Mouse (Mus musculus): ENCODE measurements around the gene Mpg. TPM values are rescaled to one million over a fixed set of nuclear protein-coding genes. Genes with fewer than 3 reads are reported as not detected.
A peak's percentile ranks its signal among the peaks of the same experiment; 100 is the strongest.

The Mpg gene
- polyA plus RNA-seq, 1 experiment from 2014 or later = 26.3 TPM

DNA sequence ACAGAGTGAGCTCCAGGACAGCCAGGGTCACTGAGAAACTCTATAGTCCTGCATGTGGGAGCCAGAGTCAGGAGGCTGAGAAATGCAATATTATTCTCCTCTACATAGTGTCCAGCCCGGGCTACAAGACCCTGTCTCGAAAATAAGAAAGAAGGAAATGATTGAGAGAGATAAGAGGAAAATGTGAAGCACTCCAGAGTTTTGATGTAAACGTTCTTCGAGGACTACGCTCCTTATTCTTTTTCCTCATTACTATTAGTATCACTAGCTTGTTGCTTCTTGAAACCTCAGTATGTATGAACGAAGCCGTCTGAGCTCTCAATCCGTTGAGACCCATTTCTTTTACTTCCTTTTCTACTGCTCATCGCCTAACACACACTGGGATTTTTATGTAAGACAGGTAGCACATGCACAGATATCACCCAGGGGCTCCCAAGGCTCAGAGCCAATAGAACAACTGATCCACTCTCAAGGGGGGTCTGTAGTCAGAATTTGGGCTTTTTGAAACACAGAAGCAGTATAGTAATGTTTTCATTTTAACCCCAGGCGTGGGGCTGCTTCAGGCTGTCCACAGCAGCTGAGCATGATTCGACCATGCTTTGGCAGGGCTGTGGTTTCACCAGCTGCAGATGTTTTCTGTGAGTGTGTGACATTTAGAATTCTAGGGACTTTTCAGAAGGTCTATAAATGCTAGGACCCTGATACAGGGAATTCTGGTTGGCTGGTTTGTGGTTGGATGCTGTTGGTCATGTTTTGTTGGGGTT, 24.2 kb upstream of the Mpg start:
- DNase-seq (ENCODE audit: low read depth, low spot score) (no peak), ATAC-seq (no peak)
- POLR2A ChIA-PET = no interaction called here
- in situ Hi-C loops (cut with MboI; ENCODE audit: low pct_unique_long_range_greater_than_20kb) = no loop called here
- no peak for TF ChIP-seq CTCF (IDR thresholded peaks at IDR 0.05)
- CTCF ChIA-PET = interaction anchor here (1.4 to 1.5 kb wide), 2 partner anchors 19 to 119 kb away, joined by 3 to 4 read pairs; no protein-coding TSS in a partner anchor
- peaks cover 22% of the 10 kb centered on the region for H3K27me3 ChIP-seq

DNA sequence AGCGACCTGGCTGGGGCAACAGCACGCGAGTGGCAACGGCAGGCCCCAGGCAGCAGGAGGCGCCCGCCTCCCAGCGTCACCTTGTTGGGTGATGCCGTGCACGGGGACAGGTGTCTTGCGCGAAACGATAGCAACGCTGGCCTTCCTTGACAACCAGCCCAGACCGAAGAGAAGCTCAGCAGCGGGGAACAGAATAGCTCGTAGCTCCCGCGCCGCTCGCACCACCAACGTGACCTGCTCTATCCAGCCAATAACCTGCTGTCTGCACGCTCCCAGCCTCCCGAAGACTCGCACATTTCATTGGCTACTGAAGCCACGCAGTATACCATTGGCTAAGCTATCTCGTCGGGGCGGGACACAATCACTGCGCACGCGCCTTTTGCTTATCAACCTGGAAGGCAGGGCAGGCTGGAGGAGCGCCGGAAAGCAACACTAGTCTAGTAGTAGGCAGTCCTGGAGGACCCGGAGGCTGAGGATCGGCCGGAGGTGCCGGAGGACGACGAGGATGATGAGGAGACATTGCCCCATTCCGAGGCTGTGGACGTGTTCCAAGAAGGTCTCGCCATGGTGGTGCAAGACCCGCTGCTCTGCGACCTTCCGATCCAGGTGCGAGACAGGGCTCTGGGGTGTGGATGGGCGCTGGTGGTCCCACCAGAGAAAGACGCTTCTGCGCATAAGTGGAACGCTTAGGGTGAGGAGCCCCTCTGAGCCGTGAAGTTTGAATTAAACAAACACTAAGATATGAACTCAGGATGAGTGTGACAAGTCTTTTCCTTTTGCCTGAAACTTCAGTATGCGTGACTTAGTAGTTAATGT, 21.0 kb upstream of the Mpg start, which contains the start of gene Snrnp25:
Snrnp25 (plus strand) TSS at position 358 of the 816 bp plus-strand sequence.
- POLR2A ChIA-PET = interaction anchor here (1.0 kb wide), 1 partner anchor 13 kb away, joined by 3 read pairs; no protein-coding TSS in a partner anchor
- H3K27me3 ChIP-seq = peaks cover 18% of the 10 kb centered on the region
- ATAC-seq (peak; percentile 99), DNase-seq (ENCODE audit: low read depth, low spot score) (peak; percentile 86)
- in situ Hi-C loops (cut with MboI; ENCODE audit: low pct_unique_long_range_greater_than_20kb) = no loop called here
- TF ChIP-seq CTCF (IDR thresholded peaks at IDR 0.05) = no peak
- CTCF ChIA-PET = interaction anchor here (1.1 to 2.1 kb wide), 4 partner anchors 11 to 23 kb away, joined by 3 to 6 read pairs (median 3); no protein-coding TSS in a partner anchor

DNA sequence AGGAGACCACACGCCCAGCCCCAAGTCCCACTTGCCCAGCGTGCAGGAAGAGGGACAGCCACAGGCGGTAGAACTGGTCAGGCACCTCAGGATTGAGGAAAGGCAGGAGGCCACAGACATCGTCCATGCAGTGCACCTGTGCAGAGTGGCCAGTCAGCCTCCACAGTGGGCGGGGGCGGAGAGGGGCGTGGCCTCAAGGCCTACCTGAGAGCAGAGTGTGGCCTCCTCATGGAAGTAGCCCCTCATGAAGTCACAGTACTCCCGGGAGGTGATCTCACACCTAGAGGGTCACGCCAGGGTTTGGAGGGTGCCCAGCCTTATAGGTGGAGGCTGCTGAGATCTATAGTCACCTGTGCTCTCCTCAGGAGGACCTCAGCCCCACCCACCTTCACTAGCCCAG, 15.7 kb upstream of the Mpg start:
- in situ Hi-C loops (cut with MboI; ENCODE audit: low pct_unique_long_range_greater_than_20kb) = no loop called here
- POLR2A ChIA-PET = interaction anchor here (0.5 kb wide), 1 partner anchor 9 kb away, joined by 3 read pairs; no protein-coding TSS in a partner anchor

DNA sequence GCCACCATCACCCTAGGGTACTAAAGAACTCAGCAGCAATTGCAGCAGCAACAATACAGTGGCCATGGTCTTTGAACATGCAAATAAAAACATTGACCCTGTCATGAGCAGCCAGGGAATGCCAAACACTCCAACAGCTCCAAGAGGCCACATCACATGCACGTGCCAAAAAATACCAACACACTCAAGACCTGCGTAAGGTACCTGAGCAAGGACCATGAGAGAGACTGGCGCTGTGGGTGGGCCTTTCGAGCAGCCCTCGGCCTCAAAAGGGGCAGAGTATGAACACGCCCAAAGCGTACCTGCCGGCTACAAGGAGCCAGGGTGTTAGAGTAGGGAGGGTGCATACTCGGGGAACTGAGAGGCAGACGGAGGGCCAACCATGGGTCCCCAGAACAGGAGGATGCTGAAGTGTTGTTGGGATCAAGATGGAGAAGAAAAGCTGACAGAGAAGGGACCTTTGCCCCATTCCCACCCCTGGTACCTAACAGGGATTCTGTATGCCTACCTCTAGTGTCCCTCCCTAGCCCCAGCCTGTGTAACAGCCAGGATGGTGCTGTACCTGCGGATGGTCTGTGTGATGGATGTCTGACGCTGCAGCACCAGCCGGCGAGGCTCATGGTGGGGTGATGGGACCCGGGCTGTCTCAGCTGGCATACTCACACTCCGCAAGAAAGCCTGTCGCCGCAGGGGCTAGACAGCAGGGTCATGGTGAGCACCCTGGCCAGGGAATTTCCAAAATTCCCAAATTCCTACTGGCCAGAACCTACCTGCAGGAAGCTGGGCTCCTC, 10.7 kb upstream of the Mpg start:
- ChIA-PET POLR2A (no interaction called here), CTCF (interaction anchor here (0.7 kb wide), 1 partner anchor 23 kb away, joined by 3 read pairs; no protein-coding TSS in a partner anchor)
- DNase-seq (ENCODE audit: low read depth, low spot score) = no peak
- no peaks in the 10 kb centered on the region for H3K27me3 ChIP-seq
- TF ChIP-seq CTCF (IDR thresholded peaks at IDR 0.05) = no peak
- no peak for ATAC-seq
- in situ Hi-C loops (cut with MboI; ENCODE audit: low pct_unique_long_range_greater_than_20kb) = no loop called here

More for the DNA sequence above, 15.7 kb upstream of the Mpg start:
- TF ChIP-seq CTCF (IDR thresholded peaks at IDR 0.05) = no peak
- no peaks in the 10 kb centered on the region for H3K27me3 ChIP-seq
- DNase-seq (ENCODE audit: low read depth, low spot score) (no peak), ATAC-seq (no peak)
- CTCF ChIA-PET = interaction anchor here (1.1 kb wide), 1 partner anchor 10 kb away, joined by 3 read pairs; the partner anchor contains the start of gene Il9r

DNA sequence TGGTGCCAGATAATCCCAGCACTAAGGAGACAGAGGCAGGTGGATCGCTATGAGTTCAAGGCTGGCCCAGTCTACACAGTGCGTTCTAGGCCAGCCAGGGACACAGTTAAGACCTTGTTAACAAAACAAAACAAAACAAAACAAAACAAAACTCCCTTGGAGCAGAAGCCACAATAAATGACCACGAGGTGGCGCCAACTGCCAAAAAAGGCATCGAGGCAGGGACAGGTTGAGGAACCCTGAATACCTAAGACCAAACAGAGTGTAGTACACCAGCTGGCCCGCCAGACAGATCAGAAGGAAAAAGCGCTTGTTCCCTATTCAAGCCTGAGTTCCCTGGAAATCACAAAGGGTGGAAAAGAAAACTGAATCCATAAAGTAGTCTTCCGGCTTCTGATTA, 9.5 kb upstream of the Mpg start:
- ChIA-PET POLR2A (no interaction called here), CTCF (interaction anchor here (2.1 to 4.6 kb wide), 2 partner anchors 9 to 21 kb away, joined by 5 to 54 read pairs; no protein-coding TSS in a partner anchor)
- no peak for DNase-seq (ENCODE audit: low read depth, low spot score)
- TF ChIP-seq CTCF (IDR thresholded peaks at IDR 0.05) = no peak
- no peaks in the 10 kb centered on the region for H3K27me3 ChIP-seq
- ATAC-seq = no peak
- in situ Hi-C loops (cut with MboI; ENCODE audit: low pct_unique_long_range_greater_than_20kb) = no loop called here

DNA sequence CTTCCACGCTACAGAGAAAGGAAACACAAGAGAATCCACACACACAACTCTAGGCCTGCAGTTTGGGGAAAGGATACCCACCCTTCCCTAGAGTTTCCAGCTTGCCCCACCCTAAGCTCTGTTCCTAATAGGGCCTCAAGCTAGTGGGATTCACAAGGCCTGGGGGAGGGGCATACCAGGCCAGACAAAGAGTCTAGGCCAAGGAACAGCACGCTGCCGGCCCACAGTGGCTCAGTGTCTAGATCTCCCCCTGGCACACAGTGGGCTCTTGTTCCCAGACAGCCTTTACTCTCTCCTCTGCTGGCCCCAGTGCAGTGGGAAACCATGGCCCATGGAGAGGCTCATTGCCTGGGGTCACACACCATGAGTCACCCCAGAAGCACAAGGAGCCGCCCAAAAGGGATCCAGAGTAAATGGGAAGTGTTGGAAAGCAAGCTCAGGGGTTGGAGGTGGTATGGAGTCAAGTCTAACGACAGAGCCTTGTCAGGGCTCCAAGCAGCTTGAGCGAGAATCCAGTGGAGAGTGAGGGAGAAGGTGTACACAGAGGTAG, 7.7 kb upstream of the Mpg start:
- in situ Hi-C loops (cut with MboI; ENCODE audit: low pct_unique_long_range_greater_than_20kb) = no loop called here
- no peaks in the 10 kb centered on the region for H3K27me3 ChIP-seq
- ChIA-PET CTCF (interaction anchor here (1.3 to 4.6 kb wide), 5 partner anchors 11 to 23 kb away, joined by 3 to 54 read pairs (median 5); no protein-coding TSS in a partner anchor), POLR2A (interaction anchor here (1.0 to 2.0 kb wide), 4 partner anchors 8 to 20 kb away, joined by 3 to 6 read pairs (median 4); partner anchors contain the start of genes Mpg and Snrnp25)
- ATAC-seq (no peak), DNase-seq (ENCODE audit: low read depth, low spot score) (no peak)
- TF ChIP-seq CTCF (IDR thresholded peaks at IDR 0.05) = no peak

DNA sequence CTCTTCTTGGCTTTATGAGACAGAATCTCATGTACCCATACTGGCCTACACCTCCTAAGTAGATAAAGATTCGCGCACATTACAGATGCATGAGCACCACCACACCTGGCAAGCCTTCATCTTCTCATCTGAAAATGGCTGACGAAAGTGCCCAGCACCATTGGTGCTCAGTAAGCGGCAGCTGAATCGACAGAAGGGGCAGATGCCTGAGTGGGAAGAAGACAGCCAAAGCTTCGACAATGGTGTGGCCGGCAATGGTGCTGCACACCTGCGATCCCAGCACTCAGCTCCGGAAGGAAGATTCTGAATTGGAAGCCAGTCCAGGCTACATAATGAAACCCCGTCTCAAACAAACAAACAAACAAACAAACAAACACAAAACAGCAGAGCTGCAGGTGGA, 7.0 kb upstream of the Mpg start:
- no peaks in the 10 kb centered on the region for H3K27me3 ChIP-seq
- in situ Hi-C loops (cut with MboI; ENCODE audit: low pct_unique_long_range_greater_than_20kb) = no loop called here
- ATAC-seq (no peak), DNase-seq (ENCODE audit: low read depth, low spot score) (no peak)
- ChIA-PET POLR2A (interaction anchor here (0.6 to 2.0 kb wide), 3 partner anchors 9 to 19 kb away, joined by 3 to 6 read pairs (median 4); no protein-coding TSS in a partner anchor), CTCF (interaction anchor here (1.3 to 4.6 kb wide), 3 partner anchors 14 to 18 kb away, joined by 3 to 54 read pairs (median 3); partner anchors contain the start of gene Snrnp25)
- no peak for TF ChIP-seq CTCF (IDR thresholded peaks at IDR 0.05)

DNA sequence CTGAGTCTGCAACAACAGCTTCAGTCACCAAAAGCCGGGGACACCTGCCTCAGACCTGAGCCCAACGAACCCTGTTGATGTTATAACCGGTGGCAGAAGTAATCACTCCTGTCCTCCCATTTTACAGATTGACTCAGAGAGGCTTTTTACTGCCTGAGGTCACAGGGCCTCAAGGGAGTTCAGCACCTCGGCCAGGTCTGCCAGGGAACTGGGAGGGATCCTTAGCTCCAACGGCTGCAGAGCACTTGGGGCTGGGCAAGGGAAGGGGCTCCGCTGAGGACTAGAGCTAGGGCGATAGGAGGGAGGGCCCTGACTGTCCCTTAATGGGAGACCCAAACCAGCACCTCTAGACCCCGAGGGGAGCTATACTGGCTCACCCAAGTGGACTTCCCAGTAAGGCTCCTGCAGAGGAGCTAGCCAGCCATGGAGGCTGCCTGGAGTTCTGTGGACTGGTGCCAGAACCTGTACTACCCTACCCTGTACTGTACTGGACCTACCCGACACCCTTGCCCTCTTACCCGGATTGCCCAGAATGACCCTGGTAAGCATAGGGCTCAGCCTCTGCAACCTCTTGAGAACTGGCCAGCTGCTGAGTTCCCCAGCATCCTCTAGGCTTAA, 5.6 kb upstream of the Mpg start:
- POLR2A ChIA-PET = interaction anchor here (2.0 kb wide), 1 partner anchor 18 kb away, joined by 6 read pairs; no protein-coding TSS in a partner anchor
- no peak for DNase-seq (ENCODE audit: low read depth, low spot score)
- CTCF ChIA-PET = interaction anchor here (1.1 to 4.6 kb wide), 7 partner anchors 10 to 41 kb away, joined by 3 to 54 read pairs (median 3); partner anchors contain the start of gene Snrnp25
- TF ChIP-seq CTCF (IDR thresholded peaks at IDR 0.05) = no peak
- peak; percentile 26 for ATAC-seq
- in situ Hi-C loops (cut with MboI; ENCODE audit: low pct_unique_long_range_greater_than_20kb) = no loop called here
- no peaks in the 10 kb centered on the region for H3K27me3 ChIP-seq

All from Patski (cell line).